Mouse (Mus musculus) intestine, embryonic 16.5 days (tissue): ENCODE data around the gene Foxn4. TPM values are rescaled to one million over a fixed set of nuclear protein-coding genes. Genes with fewer than 3 reads are reported as not detected.
A peak's percentile ranks its signal among the peaks of the same experiment; 100 is the strongest.

ENCODE experiments used
- ATAC-seq: fragments of 200-750 bp; cut with Nextera tagmentation; 2 replicates; pipeline ENCODE4 v1.8.0; 2017; ENCODE audit warnings: moderate TSS enrichment, moderate library complexity
- H3K27ac ChIP-seq: fragments of 300-500 bp; sonication (generic); 2 replicates; pipeline ENCODE4 v1.5.1; 2014; ENCODE audit warnings: mild to moderate bottlenecking, low read length
- H3K27me3 ChIP-seq: fragments of 300-500 bp; sonication (generic); replicated peaks from 2 replicates; pipeline ENCODE4 v1.6.1; 2014; ENCODE audit warnings: low read length, control low read depth, mixed read lengths; ENCODE audit not compliant: control insufficient read depth, insufficient read depth
- H3K36me3 ChIP-seq: fragments of 300-500 bp; sonication (generic); 2 replicates; pipeline ENCODE4 v1.6.1; 2014; ENCODE audit warnings: low read length, control low read depth; ENCODE audit not compliant: control insufficient read depth, insufficient read depth
- H3K4me1 ChIP-seq: fragments of 300-500 bp; sonication (generic); 2 replicates; pipeline ENCODE4 v1.6.1; 2014; ENCODE audit warnings: low read length, control low read depth, mixed read lengths; ENCODE audit not compliant: control insufficient read depth, insufficient read depth
- H3K4me2 ChIP-seq: fragments of 300-500 bp; sonication (generic); 2 replicates; pipeline ENCODE4 v1.6.1; 2014; ENCODE audit warnings: low read depth, low read length, control low read depth
- H3K4me3 ChIP-seq: fragments of 300-500 bp; sonication (generic); 2 replicates; pipeline ENCODE4 v1.5.1; 2014; ENCODE audit warnings: mild to moderate bottlenecking, low read length
- H3K9ac ChIP-seq: fragments of 300-500 bp; sonication (generic); 2 replicates; pipeline ENCODE4 v1.6.1; 2014; ENCODE audit warnings: low read depth, low read length
- H3K9me3 ChIP-seq: fragments of 300-500 bp; sonication (generic); 2 replicates; pipeline ENCODE4 v1.6.1; 2016; ENCODE audit warnings: low read length, control low read depth; ENCODE audit not compliant: control insufficient read depth
- WGBS: fragments of 180-500 bp; shearing (Covaris S2); extraction: QIAGEN DNeasy Blood & Tissue Kit; methylation state at CpG from one replicate; pipeline ENCODE4 v1.1.7; 2014; 5-methylcytosine and 5-hydroxymethylcytosine counted together
- polyA plus RNA-seq: library from polyadenylated mRNA; unstranded; fragments of >200 nt; fragmentation: Nextera tagmentation; extraction: Ambion mirVana; gene quantifications from 2 replicates; pipeline ENCODE4 v1.2.1, GENCODE M21; 2015

Foxn4 gene
- polyA plus RNA-seq, 1 experiment from 2014 or later = not detected

- Histone ChIP-seq H3K27ac (no peak overlapping the region), H3K4me1 (peaks cover 11% of the 10 kb centered on the region; the same call in 1 of the 2 replicates), H3K9me3 (no peaks in the 10 kb centered on the region), H3K4me2 (no peak overlapping the region), H3K9ac (0 out of 2 replicates have a peak overlapping the region, but pooled peaks have one; percentile 12), H3K4me3 (no peak overlapping the region), H3K27me3 (no peaks in the 10 kb centered on the region), H3K36me3 (no peaks in the 10 kb centered on the region)
- peak; percentile 28; the same call in 1 of the 2 replicates for ATAC-seq
- WGBS = 56% methylated on average over 18 of the region's 18 CpGs
Measured at GRCm38 (mm10) chr5:114298212-114298894, 24.7 kb upstream of the Foxn4 start.

- Histone ChIP-seq H3K9ac (no peak overlapping the region), H3K4me2 (peak overlapping the region; percentile 19), H3K4me3 (no peak overlapping the region), H3K36me3 (no peaks in the 10 kb centered on the region), H3K27me3 (no peaks in the 10 kb centered on the region), H3K27ac (no peak overlapping the region), H3K9me3 (no peaks in the 10 kb centered on the region), H3K4me1 (peaks cover 11% of the 10 kb centered on the region; the same call in 1 of the 2 replicates)
- no peak for ATAC-seq
- WGBS = 22% methylated on average over 22 of the region's 22 CpGs
Measured at GRCm38 (mm10) chr5:114296693-114297631, 23.4 kb upstream of the Foxn4 start.

- Histone ChIP-seq H3K9ac (no peak overlapping the region), H3K4me1 (no peaks in the 10 kb centered on the region), H3K4me3 (no peak overlapping the region), H3K4me2 (no peak overlapping the region), H3K9me3 (no peaks in the 10 kb centered on the region), H3K36me3 (no peaks in the 10 kb centered on the region), H3K27me3 (peaks cover 2% of the 10 kb centered on the region; the same call in 1 of the 2 replicates), H3K27ac (no peak overlapping the region)
- ATAC-seq = no peak
- WGBS = 73% methylated on average over 3 of the region's 3 CpGs
Measured at GRCm38 (mm10) chr5:114290004-114290403, 16.4 kb upstream of the Foxn4 start.

GRCm38 (mm10) chr5:114288874-114289273, 15.3 kb upstream of the Foxn4 start, which contains the start of gene Myo1h:
TSS of gene Myo1h (plus strand) at chr5:114289166.
- Histone ChIP-seq H3K27ac (no peak within 1 kb of the TSS), H3K4me2 (no peak within 1 kb of the TSS), H3K27me3 (peaks cover 2% of the 10 kb centered on the region; the same call in 1 of the 2 replicates), H3K36me3 (no peaks in the 10 kb centered on the region), H3K9me3 (no peaks in the 10 kb centered on the region), H3K9ac (no peak within 1 kb of the TSS), H3K4me1 (no peaks in the 10 kb centered on the region), H3K4me3 (no peak within 1 kb of the TSS)
- ATAC-seq = no peak
- WGBS = 33% methylated on average over 13 of the region's 13 CpGs

- H3K4me2 ChIP-seq = no peak overlapping the region
- WGBS = 81% methylated on average over 5 of the region's 5 CpGs
- H3K4me3 ChIP-seq = no peak overlapping the region
- no peaks in the 10 kb centered on the region for H3K4me1 ChIP-seq
- H3K27me3 ChIP-seq = peaks cover 2% of the 10 kb centered on the region; the same call in 1 of the 2 replicates
- ATAC-seq = no peak
- H3K9me3 ChIP-seq = no peaks in the 10 kb centered on the region
- no peak overlapping the region for H3K27ac ChIP-seq
- no peak overlapping the region for H3K9ac ChIP-seq
- no peaks in the 10 kb centered on the region for H3K36me3 ChIP-seq
Measured at GRCm38 (mm10) chr5:114288396-114288795, 14.8 kb upstream of the Foxn4 start.

GRCm38 (mm10) chr5:114286872-114287571, 13.4 kb upstream of the Foxn4 start:
- Histone ChIP-seq H3K9ac (no peak overlapping the region), H3K4me2 (no peak overlapping the region), H3K27me3 (peaks cover 2% of the 10 kb centered on the region; the same call in 1 of the 2 replicates), H3K27ac (no peak overlapping the region), H3K4me3 (no peak overlapping the region), H3K4me1 (no peaks in the 10 kb centered on the region), H3K36me3 (no peaks in the 10 kb centered on the region), H3K9me3 (no peaks in the 10 kb centered on the region)
- ATAC-seq = no peak
- WGBS = 66% methylated on average over 16 of the region's 16 CpGs

GRCm38 (mm10) chr5:114286102-114286501, 12.5 kb upstream of the Foxn4 start:
- Histone ChIP-seq H3K9ac (no peak overlapping the region), H3K27ac (no peak overlapping the region), H3K4me2 (no peak overlapping the region), H3K9me3 (no peaks in the 10 kb centered on the region), H3K4me3 (no peak overlapping the region), H3K36me3 (no peaks in the 10 kb centered on the region), H3K4me1 (no peaks in the 10 kb centered on the region), H3K27me3 (peaks cover 2% of the 10 kb centered on the region; the same call in 1 of the 2 replicates)
- no peak for ATAC-seq
- 74% methylated on average over 4 of the region's 4 CpGs for WGBS

GRCm38 (mm10) chr5:114285398-114285700, 11.7 kb upstream of the Foxn4 start:
- H3K9me3 ChIP-seq = no peaks in the 10 kb centered on the region
- no peak overlapping the region for H3K9ac ChIP-seq
- H3K36me3 ChIP-seq = no peaks in the 10 kb centered on the region
- ATAC-seq = no peak
- H3K4me2 ChIP-seq = no peak overlapping the region
- WGBS = 88% methylated on average over 3 of the region's 3 CpGs
- H3K27me3 ChIP-seq = peaks cover 2% of the 10 kb centered on the region; the same call in 1 of the 2 replicates
- H3K4me3 ChIP-seq = no peak overlapping the region
- H3K27ac ChIP-seq = no peak overlapping the region
- H3K4me1 ChIP-seq = no peaks in the 10 kb centered on the region
